Comparison of ENCODE assay signal across 12 mouse cellular contexts in genomic region chr16:48366801-48367200, GRCm38 (mm10). TPM values are rescaled to one million over a fixed set of nuclear protein-coding genes. Genes with fewer than 3 reads are reported as not detected.
A peak's percentile ranks its signal among the peaks of the same experiment; 100 is the strongest.
DNase-seq lines count a peak whose midpoint lies in the region; ATAC-seq and TF ChIP-seq lines count a peak whose summit lies in the region.
"Had no signal": no experiment of that assay in that cellular context is flagged by ENCODE, and none has a peak within 500 bp of the region (broad histone marks: within the 10 kb centered on the region; RNA-seq: fewer than 3 reads in every experiment).

No protein-coding gene starts in this region.

- TF ChIP-seq EP300 in ES-Bruce4 (IDR thresholded peaks at IDR 0.05; ENCODE audit: insufficient read depth, low read depth, low read length), result no peak
- TF ChIP-seq EP300 in stomach, postnatal 0 days (optimal IDR thresholded peaks at IDR 0.05), result no peak

- CTCF ChIA-PET in Patski (lab: Charles Lee), result no interaction called here

- DNase-seq in liver, result peak; percentile 4
- no peak for DNase-seq in Patski (ENCODE audit: low read depth, low spot score)
- DNase-seq in stomach, postnatal 0 days (ENCODE audit: low spot score), result no peak
- no peak for DNase-seq in forebrain, embryonic 11.5 days (ENCODE audit: low spot score)
- DNase-seq in gastrocnemius, postnatal 25 days, result no peak

- no peaks in the 10 kb centered on the region for H3K36me3 ChIP-seq in liver, embryonic 12.5 days
- H3K36me3 ChIP-seq in ES-Bruce4 (ENCODE audit: control insufficient read depth, insufficient read depth, low read length, poor library complexity, severe bottlenecking), result no peaks in the 10 kb centered on the region
- H3K36me3 ChIP-seq in stomach, postnatal 0 days (ENCODE audit: control insufficient read depth, insufficient read depth, low read length), result no peaks in the 10 kb centered on the region
- no peaks in the 10 kb centered on the region for H3K36me3 ChIP-seq in forebrain, embryonic 11.5 days (ENCODE audit: control insufficient read depth, insufficient read depth, low read length)
- H3K36me3 ChIP-seq: limb, embryonic 12.5 days had no signal

- TF ChIP-seq CTCF in ES-Bruce4 (IDR thresholded peaks at IDR 0.05; ENCODE audit: low read depth, low read length), result peak; percentile 58
- TF ChIP-seq CTCF in Patski (IDR thresholded peaks at IDR 0.05), result peak; percentile 35
- peak; percentile 56 for TF ChIP-seq CTCF in stomach, postnatal 0 days (IDR thresholded peaks at IDR 0.05; ENCODE audit: low read depth)

- in situ Hi-C loops in Patski (cut with MboI; ENCODE audit: low pct_unique_long_range_greater_than_20kb), result no loop called here

- H3K9me3 ChIP-seq in liver, embryonic 12.5 days (replicated peaks), result no peaks in the 10 kb centered on the region
- H3K9me3 ChIP-seq in ES-Bruce4 (replicated peaks; ENCODE audit: control insufficient read depth, insufficient read depth, low read length, poor library complexity, severe bottlenecking), result no peaks in the 10 kb centered on the region
- H3K9me3 ChIP-seq in stomach, postnatal 0 days (ENCODE audit: control insufficient read depth, low read length), result no peaks in the 10 kb centered on the region
- no peaks in the 10 kb centered on the region for H3K9me3 ChIP-seq in forebrain, embryonic 11.5 days (ENCODE audit: control insufficient read depth, low read length)
- H3K9me3 ChIP-seq: limb, embryonic 12.5 days had no signal

- no peak for TF ChIP-seq POLR2A in ES-Bruce4 (IDR thresholded peaks at IDR 0.05; ENCODE audit: insufficient read depth, low read length)

- no peak overlapping the region for H3K4me2 ChIP-seq in liver, embryonic 12.5 days
- H3K4me2 ChIP-seq in stomach, postnatal 0 days (replicated peaks; ENCODE audit: low read depth), result no peak overlapping the region
- no peak overlapping the region for H3K4me2 ChIP-seq in forebrain, embryonic 11.5 days (ENCODE audit: low read depth, low read length, severe bottlenecking)
- H3K4me2 ChIP-seq: limb, embryonic 12.5 days had no signal

- ATAC-seq in liver, embryonic 12.5 days, result no peak
- ATAC-seq in Patski, result no peak
- ATAC-seq in stomach, postnatal 0 days (ENCODE audit: low FRiP score, low TSS enrichment), result no peak
- ATAC-seq in forebrain, embryonic 11.5 days (replicated peaks; ENCODE audit: low FRiP score), result no peak
- ATAC-seq: activated CD4-positive, CD25-positive, alpha-beta regulatory T cell, adult 4 months had no signal

- no peak overlapping the region for H3K27ac ChIP-seq in liver, embryonic 12.5 days
- no peak overlapping the region for H3K27ac ChIP-seq in ES-Bruce4 (ENCODE audit: insufficient read depth, low read length)
- no peak overlapping the region for H3K27ac ChIP-seq in stomach, postnatal 0 days (replicated peaks)
- no peak overlapping the region for H3K27ac ChIP-seq in forebrain, embryonic 11.5 days (ENCODE audit: low read depth, low read length)
- H3K27ac ChIP-seq: limb, embryonic 12.5 days had no signal

- no peaks in the 10 kb centered on the region for H3K27me3 ChIP-seq in liver, embryonic 12.5 days (replicated peaks)
- H3K27me3 ChIP-seq in ES-Bruce4 (ENCODE audit: control insufficient read depth, insufficient read depth, low read length, poor library complexity, severe bottlenecking), result peaks cover 2% of the 10 kb centered on the region; the same call in 1 of the 2 replicates
- H3K27me3 ChIP-seq in Patski, result no peaks in the 10 kb centered on the region
- no peaks in the 10 kb centered on the region for H3K27me3 ChIP-seq in stomach, postnatal 0 days (ENCODE audit: control insufficient read depth, insufficient read depth, low read length)
- H3K27me3 ChIP-seq in forebrain, embryonic 11.5 days (ENCODE audit: control insufficient read depth, insufficient read depth, low read length), result no peaks in the 10 kb centered on the region
- H3K27me3 ChIP-seq: limb, embryonic 12.5 days had no signal

- no peak overlapping the region for H3K4me3 ChIP-seq in liver, embryonic 12.5 days
- H3K4me3 ChIP-seq in ES-Bruce4 (ENCODE audit: low read depth, low read length), result no peak overlapping the region
- no peak overlapping the region for H3K4me3 ChIP-seq in stomach, postnatal 0 days (ENCODE audit: low read depth, low read length)
- H3K4me3 ChIP-seq in forebrain, embryonic 11.5 days (ENCODE audit: low read depth, low read length), result no peak overlapping the region
- H3K4me3 ChIP-seq: limb, embryonic 12.5 days had no signal

- no peaks in the 10 kb centered on the region for H3K4me1 ChIP-seq in liver, embryonic 12.5 days
- H3K4me1 ChIP-seq in ES-Bruce4 (ENCODE audit: control insufficient read depth, insufficient read depth, low read length), result no peaks in the 10 kb centered on the region
- H3K4me1 ChIP-seq in stomach, postnatal 0 days (replicated peaks; ENCODE audit: control insufficient read depth, insufficient read depth), result no peaks in the 10 kb centered on the region
- H3K4me1 ChIP-seq in forebrain, embryonic 11.5 days (replicated peaks; ENCODE audit: control insufficient read depth, insufficient read depth, low read length), result no peaks in the 10 kb centered on the region
- H3K4me1 ChIP-seq: limb, embryonic 12.5 days had no signal

- no peak overlapping the region for H3K9ac ChIP-seq in liver, embryonic 12.5 days
- H3K9ac ChIP-seq in ES-Bruce4 (ENCODE audit: low read depth, poor library complexity, severe bottlenecking), result no peak overlapping the region
- H3K9ac ChIP-seq in stomach, postnatal 0 days (ENCODE audit: low read length), result no peak overlapping the region
- H3K9ac ChIP-seq in forebrain, embryonic 11.5 days (ENCODE audit: low read length), result no peak overlapping the region
- H3K9ac ChIP-seq: limb, embryonic 12.5 days had no signal

- POLR2A ChIA-PET in Patski (lab: Charles Lee), result no interaction called here

- 67% methylated on average over 5 of the region's 5 CpGs for WGBS in liver, embryonic 12.5 days (ENCODE audit: insufficient replicate concordance)
- 87% methylated on average over 5 of the region's 5 CpGs for WGBS in stomach, postnatal 0 days
- WGBS in forebrain, embryonic 11.5 days, result 89% methylated on average over 5 of the region's 5 CpGs

RNA-seq across cellular contexts. Expression of gene Gm5485, which starts 45.4 kb away (rescaled TPM):
- polyA plus RNA-seq in liver, embryonic 12.5 days (2016; fragmentation: Nextera tagmentation; extraction: Ambion mirVana), result not detected in 2 replicates
- polyA plus RNA-seq in ES-Bruce4 (2011; ENCODE audit: insufficient read depth, insufficient read length, low read depth, missing spikeins) (not detected in 2 replicates), Patski (2021) (not detected)
- 0.58 and 0.88 TPM in 2 replicates for polyA plus RNA-seq in stomach, postnatal 0 days (2015; fragmentation: Nextera tagmentation; extraction: Ambion mirVana)
- not detected in 2 replicates for polyA plus RNA-seq in forebrain, embryonic 11.5 days (2014; fragmentation: Nextera tagmentation; extraction: Ambion mirVana)
- not detected for total RNA-seq in gastrocnemius, postnatal 25 days (2021)
- total RNA-seq: gastrocnemius, adult 18-20 months had no signal
- polyA plus RNA-seq: activated CD4-positive, CD25-positive, alpha-beta regulatory T cell, adult 4 months; heart, embryonic 14.5 days; limb, embryonic 12.5 days; urinary bladder, adult 2 months had no signal
